Comparison of ENCODE assay signal across 21 mouse cellular contexts in genomic region chr11:103662546-103662945, GRCm38 (mm10). TPM values are rescaled to one million over a fixed set of nuclear protein-coding genes. Genes with fewer than 3 reads are reported as not detected.
DNase-seq lines count a peak whose midpoint lies in the region; ATAC-seq and TF ChIP-seq lines count a peak whose summit lies in the region.
"Had no signal": no experiment of that assay in that cellular context is flagged by ENCODE, and none has a peak within 500 bp of the region (broad histone marks: within the 10 kb centered on the region; RNA-seq: fewer than 3 reads in every experiment).

No protein-coding gene starts in this region.

- H3K27me3 ChIP-seq in hindbrain, embryonic 16.5 days (replicated peaks; ENCODE audit: control insufficient read depth, insufficient read depth, low read length) = no peaks in the 10 kb centered on the region

- no peak for TF ChIP-seq CTCF in left cerebral cortex, adult 2 months (IDR thresholded peaks at IDR 0.05)

- no peak overlapping the region for H3K4me2 ChIP-seq in hindbrain, embryonic 16.5 days (ENCODE audit: low read length)
- H3K4me2 ChIP-seq: hindbrain, embryonic 12.5 days had no signal

- peak; percentile 56 to 75 for DNase-seq in frontal cortex, postnatal 14 days (ENCODE audit: low spot score in 2 of 2)
- DNase-seq in left cerebral cortex, adult 2 months (ENCODE audit: extremely low spot score in 1 of 2, low spot score in 2 of 2) = peak; percentile 72 to 77
- DNase-seq in right cerebral cortex, postnatal 10 days (ENCODE audit: low spot score in 2 of 2) = peak; percentile 89 to 93
- no peak for DNase-seq in heart, postnatal 36 days
- no peak for DNase-seq in thymus, adult 18-20 months
- DNase-seq in urinary bladder, postnatal 25 days (ENCODE audit: low spot score) = no peak
- DNase-seq: gastrocnemius, postnatal 36 days; kidney, adult 11 months; lung, adult 18-20 months; lung, postnatal 36 days had no signal

- H3K9me3 ChIP-seq in hindbrain, embryonic 16.5 days (ENCODE audit: control insufficient read depth, low read length) = no peaks in the 10 kb centered on the region
- H3K9me3 ChIP-seq: hindbrain, embryonic 12.5 days had no signal

- WGBS in hindbrain, embryonic 16.5 days = 62% methylated on average over 5 of the region's 5 CpGs

- H3K4me1 ChIP-seq in hindbrain, embryonic 16.5 days (ENCODE audit: control insufficient read depth, insufficient read depth, low read depth, low read length) = peaks cover 20% of the 10 kb centered on the region

- intact Hi-C loops in left cerebral cortex, adult 2 months (cut with DNase I) = loop anchor here (1.0 to 10.0 kb wide), 4 partner anchors 9 to 468 kb away; partner anchors contain the start of gene Rprml
- intact Hi-C loops in heart, postnatal 36 days (cut with DNase I) = no loop called here

- H3K9ac ChIP-seq in hindbrain, embryonic 16.5 days (ENCODE audit: low read depth, low read length) = no peak overlapping the region
- H3K9ac ChIP-seq: hindbrain, embryonic 12.5 days had no signal

- H3K4me3 ChIP-seq in left cerebral cortex, adult 2 months = no peak overlapping the region
- no peak overlapping the region for H3K4me3 ChIP-seq in hindbrain, embryonic 16.5 days (ENCODE audit: low read length)
- H3K4me3 ChIP-seq: erythroblast, embryonic 14.5 days; hindbrain, embryonic 12.5 days had no signal

- peak overlapping the region; percentile 80 for H3K27ac ChIP-seq in left cerebral cortex, adult 2 months
- no peak overlapping the region for H3K27ac ChIP-seq in hindbrain, embryonic 16.5 days (ENCODE audit: low read depth, low read length)
- H3K27ac ChIP-seq: hindbrain, embryonic 12.5 days; kidney, postnatal 0 days had no signal

- peak; percentile 50 for ATAC-seq in frontal cortex, adult (ENCODE audit: low TSS enrichment)
- ATAC-seq in hindbrain, embryonic 16.5 days = no peak

- no peaks in the 10 kb centered on the region for H3K36me3 ChIP-seq in hindbrain, embryonic 16.5 days (ENCODE audit: control insufficient read depth, insufficient read depth, low read length)
- H3K36me3 ChIP-seq: hindbrain, embryonic 12.5 days had no signal

RNA-seq across cellular contexts. Expression of gene Rprml, which starts 13.2 kb away (rescaled TPM):
- total RNA-seq in left cerebral cortex, adult 2 months (2021) = 10 to 100 TPM; 92.5 to 92.7 TPM
- total RNA-seq in heart, postnatal 36 days (2021) = not detected
- 2.6 and 3.5 TPM in 2 replicates for polyA plus RNA-seq in hindbrain, embryonic 16.5 days (2015; fragmentation: Nextera tagmentation; extraction: Ambion mirVana)
- total RNA-seq: gastrocnemius, postnatal 36 days; liver, adult 2 months had no signal
- polyA plus RNA-seq: erythroblast, embryonic 14.5 days; hindbrain, embryonic 12.5 days; liver, adult 2 months; stomach, embryonic 16.5 days had no signal

RNA-seq across cellular contexts. Expression of gene Lyzl6, which starts 23.9 kb away (rescaled TPM):
- not detected for total RNA-seq in left cerebral cortex, adult 2 months (2021)
- total RNA-seq in heart, postnatal 36 days (2021) = not detected
- not detected in 2 replicates for polyA plus RNA-seq in hindbrain, embryonic 16.5 days (2015; fragmentation: Nextera tagmentation; extraction: Ambion mirVana)
- total RNA-seq: ES-E14; gastrocnemius, postnatal 36 days; liver, adult 2 months had no signal
- polyA plus RNA-seq: embryonic facial prominence, embryonic 11.5 days; erythroblast, embryonic 14.5 days; heart, postnatal 0 days; hindbrain, embryonic 12.5 days; kidney, postnatal 0 days; liver, adult 2 months; neural tube, embryonic 14.5 days; stomach, embryonic 16.5 days had no signal

RNA-seq across cellular contexts. Expression of gene Gosr2, which starts 35.2 kb away (rescaled TPM):
- total RNA-seq in left cerebral cortex, adult 2 months (2021) = 10 to 100 TPM; 71.1 to 72.4 TPM
- total RNA-seq in heart, postnatal 36 days (2021) = 10 to 100 TPM; 34.7 to 34.9 TPM
- 95.6 and 97.5 TPM in 2 replicates for polyA plus RNA-seq in hindbrain, embryonic 16.5 days (2015; fragmentation: Nextera tagmentation; extraction: Ambion mirVana)

RNA-seq across cellular contexts. Expression of gene Gm884, which starts 41.6 kb away (rescaled TPM):
- total RNA-seq in left cerebral cortex, adult 2 months (2021) = under 1 TPM; 0.05 to 0.07 TPM
- not detected for total RNA-seq in heart, postnatal 36 days (2021)
- polyA plus RNA-seq in hindbrain, embryonic 16.5 days (2015; fragmentation: Nextera tagmentation; extraction: Ambion mirVana) = not detected in 2 replicates
- total RNA-seq: gastrocnemius, postnatal 36 days; liver, adult 2 months had no signal
- polyA plus RNA-seq: embryonic facial prominence, embryonic 11.5 days; erythroblast, embryonic 14.5 days; heart, postnatal 0 days; hindbrain, embryonic 12.5 days; kidney, postnatal 0 days; liver, adult 2 months; neural tube, embryonic 14.5 days; stomach, embryonic 16.5 days had no signal

Comparison
In these comparisons a context has a peak if more than half of its experiments do, and no peak if none do; other contexts are left out.
1. DNase-seq: peak in frontal cortex, postnatal 14 days (2 of 2), left cerebral cortex, adult 2 months (2 of 2) and right cerebral cortex, postnatal 10 days (2 of 2); none in heart, postnatal 36 days (0 of 2), thymus, adult 18-20 months (0 of 2) and urinary bladder, postnatal 25 days (single experiment).
2. RNA of gene Rprml, which starts 13.2 kb away (total RNA-seq): 92.5 to 92.7 TPM in left cerebral cortex, adult 2 months; not detected in heart, postnatal 36 days; every median in the first group is over 10 times any median in the second.